Comparison of ENCODE assay signal across 14 mouse cellular contexts in genomic region chr8:42144220-42144619, GRCm38 (mm10).
"Had no signal": no experiment of that assay in that cellular context is flagged by ENCODE, and none has a peak within 500 bp of the region (broad histone marks: within the 10 kb centered on the region; RNA-seq: fewer than 3 reads in every experiment).

No protein-coding gene starts in this region.

- H3K36me3 ChIP-seq: intestine, embryonic 15.5 days; limb, embryonic 13.5 days; liver, embryonic 15.5 days; midbrain, embryonic 10.5 days; neural tube, embryonic 15.5 days had no signal

- H3K27ac ChIP-seq: intestine, embryonic 15.5 days; left cerebral cortex, adult 2 months; limb, embryonic 13.5 days; liver, embryonic 15.5 days; midbrain, embryonic 10.5 days; neural tube, embryonic 15.5 days; stomach, postnatal 0 days had no signal

- H3K4me1 ChIP-seq: intestine, embryonic 15.5 days; liver, embryonic 15.5 days; midbrain, embryonic 10.5 days; neural tube, embryonic 15.5 days had no signal

- H3K4me2 ChIP-seq: intestine, embryonic 15.5 days; limb, embryonic 13.5 days; liver, embryonic 11.5 days; liver, embryonic 15.5 days; neural tube, embryonic 15.5 days had no signal

- H3K27me3 ChIP-seq: intestine, embryonic 15.5 days; limb, embryonic 13.5 days; liver, embryonic 15.5 days; neural tube, embryonic 15.5 days had no signal

- ATAC-seq: intestine, embryonic 15.5 days; lung, postnatal 0 days had no signal

- DNase-seq: lung, adult 2 months; lung, postnatal 4 days; midbrain, embryonic 14.5 days; thymus, postnatal 4 days had no signal

- H3K9ac ChIP-seq: intestine, embryonic 15.5 days; limb, embryonic 13.5 days; liver, embryonic 15.5 days; neural tube, embryonic 15.5 days had no signal

- H3K9me3 ChIP-seq: intestine, embryonic 15.5 days; limb, embryonic 13.5 days; liver, embryonic 15.5 days; midbrain, embryonic 10.5 days; neural tube, embryonic 15.5 days had no signal

- H3K4me3 ChIP-seq: intestine, embryonic 15.5 days; left cerebral cortex, adult 2 months; limb, embryonic 13.5 days; liver, embryonic 15.5 days; midbrain, embryonic 10.5 days; myocyte; neural tube, embryonic 15.5 days had no signal
